Mouse (Mus musculus) ES-CJ7 (cell line): Measurements from ENCODE around the gene Tipin.

Experiments
- DNase-seq: peaks from one replicate; pipeline ENCODE4 v3.0.0; 2011; ENCODE audit warnings: low read depth, low spot score

Gene Tipin

GRCm38 (mm10) chr9:64271249-64271648, 10.1 kb upstream of the Tipin start:
- DNase-seq = no peak

- DNase-seq = peak; percentile 91
Measured at GRCm38 (mm10) chr9:64272611-64273010, 8.8 kb upstream of the Tipin start.

- DNase-seq = no peak
Measured at GRCm38 (mm10) chr9:64273757-64274156, 7.6 kb upstream of the Tipin start.

- no peak for DNase-seq
Measured at GRCm38 (mm10) chr9:64274291-64274690, 7.1 kb upstream of the Tipin start.

- DNase-seq = peak; percentile 74
Measured at GRCm38 (mm10) chr9:64274919-64275318, 6.5 kb upstream of the Tipin start.

GRCm38 (mm10) chr9:64277706-64278105, 3.7 kb upstream of the Tipin start:
- peak; percentile 71 for DNase-seq

GRCm38 (mm10) chr9:64278665-64279310, 2.6 kb upstream of the Tipin start:
- DNase-seq = peak; percentile 62

GRCm38 (mm10) chr9:64281781-64282178, 399 bp downstream of the Tipin start:
- DNase-seq = peak; percentile 41

- DNase-seq = no peak
Measured at GRCm38 (mm10) chr9:64282404-64282987, 1.1 kb downstream of the Tipin start.

GRCm38 (mm10) chr9:64303086-64303485, 21.7 kb downstream of the Tipin start:
- DNase-seq = peak; percentile 61

- peak; percentile 33 for DNase-seq
Measured at GRCm38 (mm10) chr9:64306476-64307312, 25.3 kb downstream of the Tipin start.

- peak; percentile 68 for DNase-seq
Measured at GRCm38 (mm10) chr9:64310996-64311785, 29.8 kb downstream of the Tipin start.

- peak; percentile 46 for DNase-seq
Measured at GRCm38 (mm10) chr9:64312128-64312527, 30.7 kb downstream of the Tipin start.

- DNase-seq = no peak
Measured at GRCm38 (mm10) chr9:64314696-64315095, 33.3 kb downstream of the Tipin start.

GRCm38 (mm10) chr9:64316986-64317385, 35.6 kb downstream of the Tipin start:
- DNase-seq = no peak

- no peak for DNase-seq
Measured at GRCm38 (mm10) chr9:64323976-64324375, 42.6 kb downstream of the Tipin start.

GRCm38 (mm10) chr9:64335825-64336224, 54.4 kb downstream of the Tipin start:
- peak; percentile 52 for DNase-seq

GRCm38 (mm10) chr9:64339361-64339760, 58.0 kb downstream of the Tipin start:
- DNase-seq = peak; percentile 72

- peak; percentile 45 for DNase-seq
Measured at GRCm38 (mm10) chr9:64340351-64341253, 59.2 kb downstream of the Tipin start.

GRCm38 (mm10) chr9:64341254-64341566, 59.8 kb downstream of the Tipin start, which contains the start of gene Dis3l:
Gene Dis3l (minus strand): TSS chr9:64341288.
- no peak for DNase-seq

- no peak for DNase-seq
Measured at GRCm38 (mm10) chr9:64341671-64342070, 60.3 kb downstream of the Tipin start.
